Mouse (Mus musculus) granulocyte monocyte progenitor cell, adult 5-6 weeks (primary cell): Measurements from ENCODE around the gene Cxcl15. TPM values are rescaled to one million over a fixed set of nuclear protein-coding genes. Genes with fewer than 3 reads are reported as not detected.
A peak's percentile ranks its signal among the peaks of the same experiment; 100 is the strongest.

Experiments
- ATAC-seq: replicated peaks from 2 replicates; pipeline ENCODE4 v1.8.0; 2016; ENCODE audit warnings: mild to moderate bottlenecking, moderate TSS enrichment, inconsistent platforms; ENCODE audit not compliant: poor library complexity, severe bottlenecking
- total RNA-seq, 2 experiments: library from RNA; stranded (forward) in 1 of 2; stranded (reverse) in 1 of 2; fragments of 200-712, 200-1000 nt in 1 of 2; fragments of >200 nt in 1 of 2; fragmentation: Nextera tagmentation in 1 of 2; gene quantifications; 2 replicates each; pipeline ENCODE4 v1.2.3; 2014 to 2017

Cxcl15 gene
- total RNA-seq (2014; fragmentation: Nextera tagmentation) (not detected in 2 replicates), total RNA-seq (2017) (not detected in 2 replicates)

DNA sequence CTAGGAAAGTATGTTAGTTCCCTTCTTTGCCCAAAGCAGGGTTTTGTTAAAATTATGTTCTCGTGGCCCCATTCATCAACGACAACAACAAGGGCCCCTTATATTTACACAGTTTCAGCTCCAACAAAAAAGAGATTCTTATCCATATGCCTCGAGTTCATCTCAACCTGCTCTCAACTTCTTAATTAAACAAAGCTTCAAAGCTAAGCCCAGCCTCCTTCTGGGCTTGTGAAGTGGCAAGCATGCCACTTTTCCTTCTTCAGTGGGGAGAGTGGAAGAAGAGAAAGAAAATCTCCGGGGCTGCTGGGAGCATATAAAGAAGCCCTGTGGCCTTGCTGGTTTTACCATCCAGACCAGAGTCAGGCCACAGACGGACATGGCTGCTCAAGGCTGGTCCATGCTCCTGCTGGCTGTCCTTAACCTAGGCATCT, at the start of gene Cxcl15:
TSS of gene Cxcl15 (plus strand) at position 340 of the 431 bp plus-strand sequence.
- no peak for ATAC-seq

DNA sequence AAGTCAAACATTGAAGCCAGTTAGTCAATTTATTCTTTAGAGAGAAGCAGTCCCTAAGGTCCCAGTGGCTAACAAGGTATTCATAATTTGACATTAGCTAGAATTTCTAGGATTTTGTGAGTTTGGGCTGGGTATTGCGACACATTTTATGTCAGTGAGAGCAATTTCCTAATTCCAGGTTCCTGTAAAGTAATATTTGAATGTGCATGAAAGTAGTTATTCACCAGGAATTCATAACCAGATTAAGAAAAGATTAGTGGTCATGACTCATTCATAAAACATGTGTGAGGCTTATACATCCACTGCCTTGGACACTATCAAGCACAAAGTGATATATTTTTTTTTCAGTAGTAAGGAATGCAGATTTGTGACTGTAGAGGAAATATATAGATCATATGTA, 40.4 kb upstream of the Cxcl15 start:
- ATAC-seq, result peak; percentile 58

DNA sequence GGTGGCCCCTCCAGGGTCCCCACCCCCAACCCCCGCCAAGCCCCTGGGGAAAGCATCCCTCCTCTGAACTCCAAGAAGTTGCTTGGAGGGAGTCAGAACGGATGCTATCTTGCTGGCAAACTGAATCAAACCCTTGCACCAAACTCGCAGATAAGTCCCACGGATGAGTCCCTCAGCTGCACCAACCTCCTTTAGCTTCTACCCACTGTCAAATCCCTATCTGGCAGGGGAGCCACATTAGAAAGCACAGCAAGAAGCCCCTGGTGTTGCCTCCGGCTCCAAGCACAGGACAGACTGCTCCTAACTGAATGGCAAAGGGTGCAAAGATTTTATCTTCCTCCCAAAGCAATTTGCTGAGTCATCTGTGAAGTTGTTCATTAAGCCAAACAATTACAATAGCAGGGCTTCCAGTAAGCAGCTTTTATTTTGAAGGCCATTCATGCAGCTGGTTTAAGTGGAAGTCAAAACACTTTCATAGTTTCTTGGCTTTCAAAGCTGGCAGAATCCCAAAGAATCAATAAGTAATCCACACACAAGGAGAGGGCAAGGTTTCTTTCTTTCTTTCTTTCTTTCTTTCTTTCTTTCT, 36.2 kb upstream of the Cxcl15 start:
- no peak for ATAC-seq

DNA sequence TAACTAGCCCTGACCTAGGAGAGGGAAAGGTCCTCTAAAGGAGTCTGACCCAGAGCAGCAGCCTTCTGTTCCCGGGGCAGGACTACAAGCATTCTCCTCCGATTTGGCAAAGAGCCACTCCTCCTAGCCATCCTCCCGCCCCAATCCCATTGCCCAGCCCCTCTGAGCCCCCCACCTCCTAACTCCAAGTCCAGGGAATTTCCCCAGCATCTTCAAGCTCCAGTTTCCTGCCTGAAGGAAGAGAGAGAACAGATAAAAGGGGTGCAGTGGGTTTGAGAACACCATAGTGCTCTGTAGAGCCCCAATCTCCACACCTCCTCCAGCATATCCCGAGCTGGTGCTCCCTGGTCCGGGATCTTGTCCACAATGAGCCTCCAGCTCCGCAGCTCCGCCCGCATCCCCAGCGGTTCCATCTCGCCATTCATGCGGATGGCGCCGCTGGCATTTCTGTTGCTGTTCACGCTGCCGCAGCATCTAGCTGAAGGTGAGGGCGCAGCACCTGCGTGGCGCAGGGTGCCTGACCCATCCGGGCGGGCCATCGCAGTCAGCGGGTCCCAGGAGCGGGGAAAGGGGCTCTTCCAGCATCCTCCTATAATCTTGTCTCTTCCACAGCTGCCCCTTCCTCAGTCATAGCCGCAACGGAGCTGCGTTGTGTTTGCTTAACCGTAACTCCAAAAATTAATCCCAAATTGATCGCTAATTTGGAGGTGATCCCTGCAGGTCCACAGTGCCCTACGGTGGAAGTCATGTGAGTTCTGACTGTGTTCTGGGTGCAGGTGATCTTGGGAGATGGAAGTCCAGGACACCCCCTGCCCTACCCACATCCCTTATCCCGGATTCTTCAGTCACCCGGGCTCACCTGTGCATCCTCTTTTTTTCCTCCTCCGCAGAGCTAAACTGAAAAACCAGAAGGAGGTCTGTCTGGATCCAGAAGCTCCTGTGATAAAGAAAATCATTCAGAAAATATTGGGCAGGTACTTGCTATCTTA, 35.0 kb upstream of the Cxcl15 start, which contains the start of gene Cxcl5:
TSS of gene Cxcl5 (plus strand) at position 284 of the 989 bp plus-strand sequence.
- ATAC-seq, result no peak

DNA sequence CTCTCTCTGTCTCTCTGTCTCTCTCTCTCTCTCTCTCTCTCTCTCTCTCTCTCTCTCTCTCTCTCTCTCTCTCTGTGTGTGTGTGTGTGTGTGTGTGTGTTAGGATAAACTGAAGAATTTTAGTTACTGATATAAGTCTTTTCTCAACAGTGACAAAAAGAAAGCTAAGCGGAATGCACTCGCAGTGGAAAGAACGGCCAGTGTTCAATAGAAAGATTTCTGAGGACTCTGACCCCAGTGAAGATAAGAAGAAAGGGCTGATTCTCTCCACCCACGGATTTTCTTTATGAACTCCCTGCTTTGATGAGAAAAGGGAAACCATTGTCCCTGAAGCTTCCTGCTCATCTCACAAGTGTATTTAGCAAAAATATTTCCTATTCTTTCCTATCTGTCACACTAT, 34.0 kb upstream of the Cxcl15 start:
- ATAC-seq, result no peak

DNA sequence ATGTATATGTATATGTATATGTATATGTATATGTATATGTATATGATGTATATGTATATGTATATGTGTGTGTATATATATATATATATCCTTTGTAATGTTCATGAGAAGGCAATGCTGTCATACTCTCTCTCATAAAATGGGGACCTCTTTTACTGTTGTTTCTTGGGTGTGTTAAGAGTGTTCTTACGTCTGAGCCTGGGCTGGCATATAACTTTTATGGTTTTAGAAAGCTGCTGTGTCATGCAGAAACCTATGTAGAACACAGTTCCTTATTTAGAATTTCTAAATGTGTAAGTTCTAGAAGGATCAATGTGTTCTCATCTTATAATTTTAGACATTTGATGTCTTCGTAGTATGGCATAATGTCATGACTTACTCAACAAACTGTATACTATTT, 33.5 kb upstream of the Cxcl15 start:
- peak; percentile 42; the same call in 1 of the 2 replicates for ATAC-seq

DNA sequence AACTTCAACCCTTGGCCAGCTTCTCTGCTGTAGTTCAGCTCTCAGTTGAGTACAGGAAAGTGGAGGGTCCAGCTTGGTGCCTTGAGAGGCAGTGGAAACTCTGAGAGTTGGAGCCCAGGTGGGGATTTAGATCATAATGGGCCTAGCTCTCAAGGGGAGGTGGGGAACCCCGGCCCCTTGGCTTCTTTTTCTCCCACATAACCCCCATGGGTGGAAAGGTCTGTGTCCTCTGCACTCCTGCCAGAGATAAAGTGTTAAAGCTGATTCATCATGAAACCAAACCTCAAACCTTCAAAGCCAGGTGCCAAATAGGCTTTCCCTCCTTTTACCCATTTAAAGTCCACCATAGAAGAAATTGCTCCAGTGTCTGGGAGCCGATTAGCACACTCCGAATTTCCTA, 32.5 kb upstream of the Cxcl15 start:
- no peak for ATAC-seq

DNA sequence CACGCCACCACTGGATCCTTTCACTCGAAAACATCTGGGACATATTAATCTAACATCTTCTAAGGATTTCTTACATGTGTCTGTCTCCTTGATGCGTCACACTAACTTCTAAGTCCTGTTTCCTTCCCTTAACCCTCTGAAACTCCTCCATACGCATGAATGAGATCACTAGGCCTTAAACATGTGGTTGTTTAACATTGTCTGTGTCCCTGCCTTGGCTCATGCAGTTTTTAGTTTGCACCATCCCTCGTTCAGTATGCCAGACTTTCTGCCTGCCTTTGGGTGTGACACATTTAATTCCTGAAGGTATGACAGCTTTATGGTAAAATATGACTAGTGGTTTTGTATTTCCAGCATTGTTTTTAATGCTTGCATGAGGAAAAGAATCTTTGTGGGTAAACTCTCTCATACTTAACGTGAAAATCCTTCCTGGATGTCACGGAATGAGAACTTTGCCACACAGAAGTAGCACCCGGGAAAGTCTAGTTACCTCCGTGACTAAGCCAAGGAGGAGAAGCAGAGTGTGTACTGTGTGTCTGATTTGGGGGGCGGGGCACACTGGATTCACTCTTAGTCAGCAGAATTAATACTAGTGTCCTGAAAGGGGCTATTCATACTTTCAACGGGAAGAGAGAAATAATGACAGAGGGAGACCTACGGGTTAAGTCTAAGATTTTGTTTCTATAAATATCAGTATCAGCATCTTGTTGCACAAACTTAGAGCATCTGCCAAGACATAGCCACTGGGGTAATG, 30.2 kb upstream of the Cxcl15 start:
- ATAC-seq, result no peak

DNA sequence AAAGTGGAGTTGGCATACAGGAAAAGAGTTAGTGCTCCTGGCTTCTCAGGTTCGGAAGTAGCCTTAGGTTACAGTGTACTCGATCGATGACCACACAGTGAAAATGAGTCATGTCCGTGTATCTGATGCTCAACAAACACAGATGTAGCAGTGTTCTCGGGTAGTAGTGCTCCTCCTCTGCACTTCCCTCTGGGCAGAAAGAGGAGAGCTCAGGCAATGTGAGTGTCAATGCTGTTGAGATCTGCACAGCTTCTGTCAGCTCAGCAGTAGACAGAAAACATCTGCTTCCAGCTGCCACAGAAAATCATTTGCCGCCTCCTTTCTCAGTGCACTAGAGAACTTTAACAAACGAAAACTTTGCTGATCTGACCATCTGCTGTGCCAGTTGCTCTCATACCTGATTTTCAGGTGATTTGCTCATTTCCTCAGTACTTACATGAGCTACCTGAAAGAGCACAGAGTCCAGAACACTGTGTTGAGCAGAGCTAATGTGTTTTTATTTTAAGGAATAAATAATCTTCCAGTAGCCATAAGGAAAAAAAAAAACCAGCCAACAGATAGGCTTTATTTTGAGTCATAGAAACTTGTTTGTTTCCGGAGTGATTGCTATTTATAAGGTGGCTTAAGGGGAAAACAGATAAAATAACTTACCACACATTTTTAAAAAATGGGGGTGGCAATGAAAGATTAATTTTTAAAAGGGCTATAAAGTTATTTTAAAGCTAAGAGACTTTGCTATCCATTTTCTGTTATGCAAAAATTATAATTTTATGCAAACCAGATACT, 28.3 kb upstream of the Cxcl15 start:
- no peak for ATAC-seq

DNA sequence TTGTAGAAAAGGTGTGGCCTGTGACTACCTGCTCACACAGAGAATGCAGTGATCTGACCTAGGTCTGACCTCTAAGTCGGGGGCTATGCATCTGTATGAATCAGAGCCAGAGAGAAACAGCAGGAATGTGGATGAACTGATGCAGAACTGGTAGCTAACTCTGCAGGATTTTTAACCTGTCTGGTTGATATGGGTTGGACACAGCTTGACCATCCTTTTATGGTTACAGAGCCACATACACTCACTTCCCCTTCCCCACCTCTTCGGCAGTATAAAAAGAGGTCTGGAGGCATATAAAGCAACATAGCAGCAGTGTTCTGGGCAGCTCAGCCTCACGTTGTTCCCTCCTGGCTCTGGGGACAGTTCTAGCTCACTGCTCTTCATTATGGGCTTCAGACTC, 26.1 kb upstream of the Cxcl15 start, which contains the start of gene Ppbp:
TSS of gene Ppbp (plus strand) at position 301 of the 400 bp plus-strand sequence.
- ATAC-seq, result no peak

DNA sequence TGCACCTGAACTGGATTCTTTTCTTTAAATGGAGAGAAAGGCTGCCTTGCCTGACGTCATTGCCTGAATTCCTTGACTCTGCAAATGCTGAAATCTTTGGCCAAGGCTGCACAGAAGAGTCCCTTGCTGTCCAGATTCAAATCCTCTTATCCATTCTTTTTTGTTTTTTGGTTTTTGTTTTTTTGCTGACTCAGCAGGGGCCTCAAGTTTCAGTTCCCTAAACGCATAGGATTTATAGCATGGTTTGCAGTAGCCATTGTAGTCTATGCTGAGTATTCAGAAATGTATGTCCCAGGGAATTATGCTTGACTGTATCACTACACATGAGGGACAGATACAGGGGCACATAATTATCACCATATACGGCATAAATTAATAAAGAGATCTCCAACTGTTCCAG, 23.0 kb upstream of the Cxcl15 start:
- ATAC-seq, result peak; percentile 62

DNA sequence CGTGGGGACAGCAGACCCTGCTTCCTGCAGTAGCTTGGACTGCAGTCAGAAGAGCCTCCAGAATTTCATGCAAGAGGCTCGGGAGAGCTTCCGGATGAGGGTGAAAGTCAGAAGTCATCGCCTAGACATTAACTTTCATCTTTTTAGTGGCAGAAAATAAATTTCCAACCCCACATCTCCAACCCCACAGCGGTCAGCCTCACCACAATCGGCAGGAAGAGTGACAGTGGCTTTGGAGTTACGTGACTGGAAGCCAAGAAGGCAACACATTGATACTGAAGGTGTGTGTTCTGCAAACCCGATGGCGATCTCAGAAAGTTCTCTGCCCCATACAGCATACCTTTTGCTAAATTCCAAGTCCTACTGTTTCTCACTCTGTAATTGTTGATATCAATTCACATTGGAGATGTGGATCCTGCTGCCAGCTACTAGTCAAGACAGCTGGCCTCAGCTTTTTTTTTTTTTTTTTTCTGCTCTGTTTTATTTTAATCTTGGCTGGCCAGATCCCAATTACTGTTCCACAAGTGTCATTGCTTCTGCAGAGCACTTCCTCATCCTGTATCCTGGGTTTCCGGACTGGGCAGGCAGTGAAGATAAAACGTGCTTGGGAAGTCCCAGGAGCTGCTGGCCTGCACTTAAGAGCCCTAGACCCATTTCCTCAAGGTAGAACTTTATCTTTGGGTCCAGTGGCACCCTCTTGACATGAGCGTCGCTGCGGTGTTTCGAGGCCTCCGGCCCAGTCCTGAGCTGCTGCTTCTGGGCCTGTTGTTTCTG, 22.3 kb upstream of the Cxcl15 start, which contains the start of gene Pf4:
TSS of gene Pf4 (plus strand) at position 556 of the 774 bp plus-strand sequence.
- peak; percentile 64 for ATAC-seq

DNA sequence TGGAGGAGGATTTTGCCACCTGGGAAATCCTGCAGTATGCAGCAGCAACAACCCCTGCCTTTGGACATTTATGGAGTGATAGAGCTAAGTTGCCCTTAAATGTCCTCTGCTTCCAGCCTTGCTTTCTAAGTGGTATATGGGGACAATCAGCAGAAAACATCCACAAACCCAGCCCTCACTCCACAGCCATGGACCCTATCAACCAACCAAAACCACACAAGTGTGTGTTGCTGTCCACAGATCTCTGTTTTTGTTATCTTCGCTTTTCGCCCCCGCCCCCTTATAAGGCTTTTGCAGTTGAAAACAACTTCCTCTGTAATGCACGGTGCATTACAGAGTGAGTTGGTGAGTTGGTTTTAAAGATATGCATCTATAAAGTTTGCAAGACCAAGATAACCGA, 18.8 kb upstream of the Cxcl15 start:
- ATAC-seq, result 0 out of 2 replicates have a peak, but pooled peaks have one; percentile 20

DNA sequence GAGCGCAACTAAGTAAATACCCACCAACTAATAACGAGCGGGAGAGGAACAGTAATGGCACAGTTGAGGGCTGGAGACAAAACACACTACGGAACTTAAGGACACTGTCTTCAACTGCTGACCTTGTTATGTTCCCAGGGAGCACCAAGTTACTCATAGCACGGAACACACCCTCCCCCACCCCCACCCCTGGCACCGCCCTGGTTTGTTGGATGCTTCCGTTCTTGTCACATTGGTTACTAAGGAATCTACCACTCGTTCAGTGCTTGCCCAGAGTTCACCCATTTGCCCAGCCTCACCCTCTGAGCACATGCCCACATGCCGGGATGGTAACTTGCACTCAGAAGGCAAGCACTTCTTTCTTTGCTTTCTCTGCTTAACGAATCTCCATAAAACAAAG, 16.7 kb upstream of the Cxcl15 start:
- no peak for ATAC-seq

DNA sequence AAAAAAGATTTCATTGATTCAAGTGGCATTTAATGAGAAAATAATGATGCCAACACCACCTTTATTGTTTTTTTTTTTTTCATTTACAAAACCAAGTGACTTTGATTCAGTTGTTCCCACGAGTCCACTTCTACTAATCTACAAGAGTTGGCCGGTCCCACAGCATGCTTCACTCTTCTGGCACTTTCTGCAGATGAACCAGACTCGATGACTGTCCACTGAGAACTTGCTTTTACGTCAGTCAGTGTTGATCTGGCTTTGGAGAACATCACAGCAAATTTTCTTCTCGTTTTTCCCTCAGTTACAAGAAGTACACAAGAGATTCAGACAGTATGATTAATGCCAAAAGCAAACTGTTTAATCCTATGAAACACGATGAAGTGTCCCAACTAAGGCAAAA, 15.5 kb upstream of the Cxcl15 start:
- ATAC-seq, result no peak

DNA sequence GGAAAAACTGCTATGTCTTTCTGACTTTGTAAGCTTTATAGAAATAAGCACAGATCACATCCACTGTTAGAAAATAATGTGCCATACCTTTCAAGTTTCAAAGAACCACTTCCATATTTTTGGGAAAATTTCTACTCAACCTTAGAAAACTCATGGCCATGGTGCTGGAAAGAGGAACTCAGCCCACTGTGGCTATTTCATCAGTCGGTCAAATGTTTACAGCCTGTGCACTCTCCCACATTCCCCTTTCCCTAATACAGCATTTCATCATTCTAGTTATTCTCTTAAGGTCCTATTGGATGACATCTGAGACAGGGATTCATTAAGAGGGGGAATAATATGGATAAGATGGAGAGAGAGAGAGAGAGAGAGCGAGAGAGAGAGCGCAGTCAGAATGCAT, 10.6 kb upstream of the Cxcl15 start:
- ATAC-seq, result peak; percentile 69

DNA sequence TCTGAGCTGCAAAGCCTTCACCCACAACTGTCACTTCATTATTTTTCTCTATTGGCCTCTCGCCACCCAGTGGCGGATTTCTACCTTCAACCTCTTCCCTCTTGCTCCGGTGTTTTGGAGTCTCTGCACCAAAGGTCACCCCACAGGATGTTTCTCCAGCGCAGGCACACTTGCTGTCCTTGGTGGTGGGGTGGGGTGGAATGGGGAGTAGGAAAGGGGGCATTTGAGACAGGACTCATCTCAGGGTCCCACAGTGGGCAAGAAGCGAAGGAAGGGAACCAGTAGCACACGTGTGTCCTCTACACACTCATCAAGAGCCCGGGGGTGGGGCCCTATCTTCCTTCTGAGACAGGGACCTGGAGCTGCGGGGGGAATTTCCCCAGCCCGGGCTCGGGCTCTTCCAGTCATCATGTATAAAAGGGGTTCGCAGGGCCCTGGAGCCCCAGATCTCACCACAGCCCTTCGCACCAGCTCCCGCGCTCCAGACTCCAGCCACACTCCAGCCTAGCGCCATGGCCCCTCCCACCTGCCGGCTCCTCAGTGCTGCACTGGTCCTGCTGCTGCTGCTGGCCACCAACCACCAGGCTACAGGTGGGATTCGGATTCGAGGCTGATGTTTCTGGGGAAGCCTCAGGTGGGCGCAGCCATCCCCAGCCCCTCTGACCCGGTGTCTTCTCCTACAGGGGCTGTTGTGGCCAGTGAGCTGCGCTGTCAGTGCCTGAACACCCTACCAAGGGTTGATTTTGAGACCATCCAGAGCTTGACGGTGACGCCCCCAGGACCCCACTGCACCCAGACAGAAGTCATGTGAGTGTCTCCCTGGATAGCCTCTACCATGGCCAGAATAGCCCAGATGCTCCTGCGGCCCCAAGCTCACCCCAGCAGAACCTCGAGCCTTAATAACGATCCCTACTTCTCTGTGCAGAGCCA, 8.4 kb upstream of the Cxcl15 start, which contains the start of gene Cxcl3:
TSS of gene Cxcl3 (plus strand) at position 445 of the 930 bp plus-strand sequence.
- ATAC-seq, result peak; percentile 20

DNA sequence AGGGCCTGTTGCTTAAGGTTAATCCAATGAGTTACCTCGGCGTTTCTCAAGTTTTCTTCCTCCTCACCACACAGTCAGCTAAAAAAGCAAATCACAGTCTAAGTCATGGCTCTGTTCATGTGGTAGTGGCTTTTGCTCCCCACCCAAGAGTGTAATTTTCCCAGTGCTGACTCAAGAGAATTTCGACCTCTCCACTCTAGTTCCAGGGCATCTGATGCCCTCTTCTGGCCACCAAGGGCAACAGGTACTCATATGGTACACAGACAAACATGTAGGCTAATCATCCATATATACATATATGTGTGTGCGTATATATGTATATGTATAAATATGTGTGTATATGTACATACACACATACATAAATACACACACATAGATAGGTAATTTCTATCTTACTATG, 6.2 kb upstream of the Cxcl15 start:
- 0 out of 2 replicates have a peak, but pooled peaks have one; percentile 10 for ATAC-seq
